Mouse (Mus musculus) hindbrain, embryonic 14.5 days (tissue): Measurements from ENCODE around the gene Eomes. TPM values are rescaled to one million over a fixed set of nuclear protein-coding genes. Genes with fewer than 3 reads are reported as not detected.

ENCODE experiments used
- ATAC-seq: fragments of 200-750 bp; cut with Nextera tagmentation; 2 replicates; pipeline ENCODE4 v1.8.0; 2017; ENCODE audit warnings: moderate number of reproducible peaks, mild to moderate bottlenecking, moderate TSS enrichment, moderate library complexity; ENCODE audit not compliant: low FRiP score
- DNase-seq: peaks from one replicate; pipeline ENCODE4 v3.0.0-alpha.2; 2015; ENCODE audit warnings: low spot score
- H3K27ac ChIP-seq: fragments of 300-500 bp; sonication (generic); 2 replicates; pipeline ENCODE4 v1.5.1; 2014; ENCODE audit warnings: mild to moderate bottlenecking, moderate library complexity
- H3K27me3 ChIP-seq: fragments of 300-500 bp; sonication (generic); 2 replicates; pipeline ENCODE4 v1.6.1; 2014; ENCODE audit warnings: mild to moderate bottlenecking, low read length, mixed read lengths; ENCODE audit not compliant: control insufficient read depth, insufficient read depth
- H3K36me3 ChIP-seq: fragments of 300-500 bp; sonication (generic); replicated peaks from 2 replicates; pipeline ENCODE4 v1.6.1; 2014; ENCODE audit not compliant: control insufficient read depth, insufficient read depth
- H3K4me1 ChIP-seq: fragments of 300-500 bp; sonication (generic); replicated peaks from 2 replicates; pipeline ENCODE4 v1.6.1; 2014; ENCODE audit warnings: antibody characterized with exemption, low read length, mixed read lengths; ENCODE audit not compliant: control insufficient read depth, insufficient read depth
- H3K4me2 ChIP-seq: fragments of 300-500 bp; sonication (generic); replicated peaks from 2 replicates; pipeline ENCODE4 v1.6.1; 2014; ENCODE audit warnings: mild to moderate bottlenecking, moderate library complexity
- H3K4me3 ChIP-seq: fragments of 300-500 bp; sonication (generic); replicated peaks from 2 replicates; pipeline ENCODE4 v1.5.1; 2014; ENCODE audit warnings: mild to moderate bottlenecking, low read length
- H3K9ac ChIP-seq: fragments of 300-500 bp; sonication (generic); 2 replicates; pipeline ENCODE4 v1.6.1; 2014
- H3K9me3 ChIP-seq: fragments of 300-500 bp; sonication (generic); 2 replicates; pipeline ENCODE4 v1.6.1; 2016; ENCODE audit warnings: low read length; ENCODE audit not compliant: control insufficient read depth
- WGBS: fragments of 180-500 bp; shearing (Covaris S2); extraction: QIAGEN DNeasy Blood & Tissue Kit; methylation state at CpG from one replicate; pipeline ENCODE4 v1.1.7; 2014; 5-methylcytosine and 5-hydroxymethylcytosine counted together
- polyA plus RNA-seq: library from polyadenylated mRNA; unstranded; fragments of >200 nt; fragmentation: Nextera tagmentation; extraction: Ambion mirVana; gene quantifications from 2 replicates; pipeline ENCODE4 v1.2.1, GENCODE M21; 2014

Gene Eomes
- polyA plus RNA-seq, 1 experiment from 2014 or later, result 0.66 TPM

DNA sequence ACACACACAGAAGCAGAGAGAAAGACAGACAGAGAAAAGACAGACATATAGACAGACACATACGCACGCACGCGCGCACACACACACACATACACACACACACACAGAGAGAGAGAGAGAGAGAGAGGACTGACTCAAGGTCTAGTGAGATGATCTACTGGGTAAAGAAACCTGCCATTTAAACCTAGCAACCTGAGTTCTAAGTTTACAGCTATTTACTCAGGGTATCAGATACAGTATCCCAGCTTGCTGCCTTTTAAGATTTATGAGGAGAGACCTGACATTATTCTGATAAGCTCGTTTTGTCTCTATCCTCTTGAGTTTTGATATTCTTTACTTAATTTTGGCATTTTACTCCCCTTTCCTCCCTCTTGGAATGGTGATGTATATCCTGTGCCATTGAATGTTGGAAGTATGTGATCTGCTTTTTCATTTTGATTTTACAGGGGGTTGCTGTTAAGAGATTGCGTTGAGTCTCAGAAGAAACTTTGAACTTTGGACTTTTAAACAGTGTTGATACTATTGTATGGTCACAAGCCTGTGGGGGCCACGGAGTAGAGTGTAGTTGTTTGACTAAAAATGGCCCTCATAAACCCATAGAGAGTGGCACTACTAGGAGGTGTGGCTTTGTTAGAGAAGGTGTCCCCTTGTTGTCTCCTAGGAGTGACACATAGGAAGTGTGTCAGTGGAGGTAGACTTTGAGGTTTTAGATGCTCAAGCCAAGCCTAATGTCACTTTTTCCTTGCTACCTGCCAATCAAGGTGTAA is 15.1 kb downstream of the Eomes start:
- H3K27me3 ChIP-seq, result peaks cover 29% of the 10 kb centered on the region
- peaks cover 5% of the 10 kb centered on the region; the same call in 1 of the 2 replicates for H3K4me1 ChIP-seq
- no peak overlapping the region for H3K4me3 ChIP-seq
- no peak overlapping the region for H3K9ac ChIP-seq
- DNase-seq (no peak), ATAC-seq (no peak)
- H3K36me3 ChIP-seq, result no peaks in the 10 kb centered on the region
- no peak overlapping the region for H3K27ac ChIP-seq
- WGBS, result 94% methylated on average over 8 of the region's 8 CpGs
- no peak overlapping the region for H3K4me2 ChIP-seq
- no peaks in the 10 kb centered on the region for H3K9me3 ChIP-seq

DNA sequence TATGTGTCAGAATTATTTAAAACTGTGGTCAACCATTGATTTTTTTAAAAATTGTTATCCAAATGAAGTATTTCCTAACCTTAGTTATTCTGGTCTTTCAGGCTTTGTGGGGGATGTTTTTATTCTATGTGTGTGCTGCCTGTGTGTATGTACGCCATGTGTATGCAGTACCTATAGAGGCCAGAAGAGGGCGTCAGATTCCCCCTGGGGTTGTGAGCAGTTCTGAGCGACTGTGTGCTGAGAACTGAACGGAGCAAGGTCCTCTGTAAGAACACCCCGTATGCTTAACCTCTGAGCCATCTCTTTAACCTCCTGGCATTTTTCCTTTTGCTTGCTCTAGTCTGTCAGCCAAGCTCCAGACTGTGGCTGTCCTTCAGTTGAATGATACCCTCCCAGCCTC is 16.1 kb downstream of the Eomes start:
- Histone ChIP-seq H3K4me3 (no peak overlapping the region), H3K4me1 (0 out of 2 replicates have a peak, but pooled peaks cover 3% of the 10 kb centered on the region), H3K9me3 (no peaks in the 10 kb centered on the region), H3K27me3 (peaks cover 19% of the 10 kb centered on the region), H3K27ac (no peak overlapping the region), H3K36me3 (no peaks in the 10 kb centered on the region), H3K9ac (no peak overlapping the region), H3K4me2 (no peak overlapping the region)
- 91% methylated on average over 5 of the region's 5 CpGs for WGBS
- DNase-seq, result no peak
- ATAC-seq, result no peak

DNA sequence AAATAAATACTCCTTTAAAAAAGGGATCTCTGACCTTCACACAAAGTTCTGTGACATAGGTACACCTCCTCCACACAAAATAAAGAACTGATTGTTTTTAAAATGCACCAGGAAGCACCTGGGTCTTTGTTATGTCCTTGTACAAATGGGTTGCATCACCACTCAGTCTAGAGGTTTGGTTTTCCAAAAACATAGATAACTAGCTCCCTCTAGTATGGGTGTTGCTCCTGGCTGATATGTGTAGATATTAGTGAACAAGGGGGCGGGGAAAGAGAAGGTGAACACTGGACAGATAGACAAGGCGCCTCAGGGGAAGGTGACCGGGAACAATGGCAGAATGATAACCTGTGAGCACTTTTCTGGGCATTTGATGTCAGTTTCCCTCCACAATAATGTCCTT is 17.9 kb downstream of the Eomes start:
- Histone ChIP-seq H3K9ac (no peak overlapping the region), H3K36me3 (no peaks in the 10 kb centered on the region), H3K27me3 (0 out of 2 replicates have a peak, but pooled peaks cover 7% of the 10 kb centered on the region), H3K27ac (no peak overlapping the region), H3K4me1 (no peaks in the 10 kb centered on the region), H3K4me2 (no peak overlapping the region), H3K9me3 (no peaks in the 10 kb centered on the region), H3K4me3 (no peak overlapping the region)
- ATAC-seq (no peak), DNase-seq (no peak)
- WGBS, result 89% methylated on average over 3 of the region's 3 CpGs

DNA sequence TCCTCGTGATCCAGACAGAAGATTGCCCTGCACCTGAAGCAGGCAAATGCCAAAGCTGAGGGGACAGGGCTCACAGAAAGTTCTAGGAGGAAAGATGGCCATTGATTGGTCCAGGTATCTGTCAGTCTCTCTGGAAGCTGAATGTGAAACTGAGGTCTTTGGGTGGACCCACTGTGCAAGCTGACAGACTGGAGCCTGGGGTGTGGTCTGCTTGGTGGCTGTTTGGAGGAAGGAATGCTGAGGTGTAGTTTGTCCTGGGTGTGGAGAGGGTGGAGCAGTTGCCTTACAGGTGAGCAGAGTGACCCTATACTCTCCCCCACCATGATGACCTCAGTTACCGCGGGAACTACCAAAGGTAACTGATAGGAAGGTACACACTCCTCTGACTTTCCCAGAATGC is 18.9 kb downstream of the Eomes start:
- no peaks in the 10 kb centered on the region for H3K4me1 ChIP-seq
- H3K27me3 ChIP-seq, result 0 out of 2 replicates have a peak, but pooled peaks cover 2% of the 10 kb centered on the region
- no peak overlapping the region for H3K4me3 ChIP-seq
- H3K9ac ChIP-seq, result no peak overlapping the region
- no peaks in the 10 kb centered on the region for H3K9me3 ChIP-seq
- no peak for DNase-seq
- WGBS, result 91% methylated on average over 3 of the region's 3 CpGs
- H3K27ac ChIP-seq, result no peak overlapping the region
- ATAC-seq, result no peak
- H3K36me3 ChIP-seq, result no peaks in the 10 kb centered on the region
- H3K4me2 ChIP-seq, result no peak overlapping the region

DNA sequence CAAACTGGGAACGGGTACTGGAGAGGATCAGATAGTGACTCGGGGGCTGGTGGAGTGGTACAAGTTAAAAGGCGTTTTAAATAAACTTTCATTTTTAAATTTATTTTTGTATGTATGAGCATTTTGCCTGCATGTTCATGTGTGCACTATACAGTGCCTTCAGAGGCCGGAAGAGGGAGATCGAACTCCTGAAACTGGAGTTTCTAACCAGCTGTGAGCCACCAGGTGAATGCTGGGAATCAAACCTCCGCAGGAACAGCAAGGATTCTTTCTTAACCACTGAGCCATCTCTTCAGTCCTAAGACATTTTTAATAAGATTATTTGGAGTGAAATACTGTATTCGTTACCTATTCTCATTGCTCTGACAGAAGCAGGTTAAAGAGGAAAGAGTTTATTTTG is 20.0 kb downstream of the Eomes start:
- Histone ChIP-seq H3K27me3 (no peaks in the 10 kb centered on the region), H3K9me3 (no peaks in the 10 kb centered on the region), H3K4me2 (no peak overlapping the region), H3K4me3 (no peak overlapping the region), H3K4me1 (no peaks in the 10 kb centered on the region), H3K36me3 (no peaks in the 10 kb centered on the region), H3K9ac (no peak overlapping the region), H3K27ac (no peak overlapping the region)
- DNase-seq, result no peak
- no peak for ATAC-seq
- 76% methylated on average over 7 of the region's 7 CpGs for WGBS

DNA sequence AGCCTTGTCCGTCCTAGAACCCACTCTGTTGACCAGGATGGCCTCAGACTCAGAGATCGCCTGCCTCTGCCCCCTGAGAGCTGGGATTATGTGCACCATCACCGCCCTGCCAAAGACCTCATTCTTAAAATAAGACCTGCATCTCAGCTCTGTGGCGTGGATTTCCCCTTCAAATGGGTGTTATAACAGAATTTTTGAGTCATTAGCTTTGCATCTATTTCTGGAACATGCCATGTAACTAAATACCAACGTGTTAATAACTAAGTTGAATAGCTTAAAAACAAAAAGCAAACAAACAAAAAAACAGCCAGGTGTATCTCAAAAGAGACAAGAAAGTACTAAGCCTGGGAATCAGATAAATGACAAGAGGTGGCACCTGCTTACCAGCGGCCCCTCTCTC is 23.0 kb downstream of the Eomes start:
- 83% methylated on average over 6 of the region's 6 CpGs for WGBS
- Histone ChIP-seq H3K27ac (no peak overlapping the region), H3K9me3 (no peaks in the 10 kb centered on the region), H3K27me3 (no peaks in the 10 kb centered on the region), H3K36me3 (no peaks in the 10 kb centered on the region), H3K9ac (no peak overlapping the region), H3K4me2 (no peak overlapping the region), H3K4me3 (no peak overlapping the region), H3K4me1 (peaks cover 4% of the 10 kb centered on the region; the same call in 1 of the 2 replicates)
- ATAC-seq (no peak), DNase-seq (no peak)

DNA sequence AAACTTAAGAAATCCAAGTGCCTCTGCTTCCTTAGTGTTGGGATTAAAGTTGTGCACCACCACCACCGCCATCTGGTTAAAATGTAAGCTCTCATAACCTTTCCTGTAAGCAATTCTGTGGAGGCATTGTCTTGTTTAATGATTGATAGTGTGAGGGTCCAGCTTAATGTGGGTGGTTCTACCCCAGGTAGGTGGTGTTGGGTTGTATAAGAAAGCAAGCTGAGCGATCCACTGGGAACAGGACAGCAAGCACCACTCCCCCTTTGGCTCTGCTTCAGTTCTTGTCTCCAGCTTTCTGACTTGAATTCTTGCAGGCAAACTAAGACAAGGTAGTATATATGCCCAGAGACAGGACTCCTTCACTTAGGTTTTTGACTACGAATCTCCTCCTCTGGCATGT is 26.6 kb downstream of the Eomes start:
- H3K36me3 ChIP-seq, result no peaks in the 10 kb centered on the region
- H3K27ac ChIP-seq, result no peak overlapping the region
- H3K4me1 ChIP-seq, result peaks cover 28% of the 10 kb centered on the region
- DNase-seq, result no peak
- no peaks in the 10 kb centered on the region for H3K9me3 ChIP-seq
- no peak overlapping the region for H3K4me3 ChIP-seq
- H3K27me3 ChIP-seq, result no peaks in the 10 kb centered on the region
- 83% methylated on average over 3 of the region's 3 CpGs for WGBS
- ATAC-seq, result no peak
- no peak overlapping the region for H3K9ac ChIP-seq
- H3K4me2 ChIP-seq, result no peak overlapping the region

DNA sequence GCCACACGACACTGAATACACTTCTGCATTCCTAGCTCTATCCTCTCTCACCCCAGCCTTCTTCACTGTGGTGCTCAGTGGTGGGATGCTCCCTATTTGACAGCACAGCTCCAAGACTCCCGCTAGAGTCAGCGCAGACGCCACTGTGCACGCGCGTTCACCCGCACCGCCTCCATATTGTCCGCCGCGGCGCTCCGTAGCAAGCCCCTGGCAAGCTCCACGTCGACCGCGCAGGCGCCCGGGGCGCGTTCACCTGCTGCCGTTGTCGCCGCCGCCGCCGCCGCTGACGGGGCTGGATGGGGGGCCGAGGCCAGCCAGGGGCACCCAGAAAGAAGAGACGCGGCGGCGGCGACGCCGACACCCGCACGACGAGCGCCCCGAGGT is 28.0 kb downstream of the Eomes start, which contains the start of gene Golga4:
Gene Golga4 (plus strand): TSS at position 248 of the 384 bp plus-strand sequence.
- Histone ChIP-seq H3K4me1 (peaks cover 32% of the 10 kb centered on the region), H3K4me2 (peak within 1 kb of the TSS; percentile 99), H3K27ac (peak within 1 kb of the TSS; percentile 77), H3K9ac (peak within 1 kb of the TSS; percentile 92), H3K36me3 (0 out of 2 replicates have a peak, but pooled peaks cover 4% of the 10 kb centered on the region), H3K9me3 (no peaks in the 10 kb centered on the region), H3K4me3 (peak within 1 kb of the TSS; percentile 92), H3K27me3 (no peaks in the 10 kb centered on the region)
- DNase-seq (peak; percentile 92), ATAC-seq (peak; percentile 94)
- WGBS, result under 1% methylated on average over 43 of the region's 43 CpGs

DNA sequence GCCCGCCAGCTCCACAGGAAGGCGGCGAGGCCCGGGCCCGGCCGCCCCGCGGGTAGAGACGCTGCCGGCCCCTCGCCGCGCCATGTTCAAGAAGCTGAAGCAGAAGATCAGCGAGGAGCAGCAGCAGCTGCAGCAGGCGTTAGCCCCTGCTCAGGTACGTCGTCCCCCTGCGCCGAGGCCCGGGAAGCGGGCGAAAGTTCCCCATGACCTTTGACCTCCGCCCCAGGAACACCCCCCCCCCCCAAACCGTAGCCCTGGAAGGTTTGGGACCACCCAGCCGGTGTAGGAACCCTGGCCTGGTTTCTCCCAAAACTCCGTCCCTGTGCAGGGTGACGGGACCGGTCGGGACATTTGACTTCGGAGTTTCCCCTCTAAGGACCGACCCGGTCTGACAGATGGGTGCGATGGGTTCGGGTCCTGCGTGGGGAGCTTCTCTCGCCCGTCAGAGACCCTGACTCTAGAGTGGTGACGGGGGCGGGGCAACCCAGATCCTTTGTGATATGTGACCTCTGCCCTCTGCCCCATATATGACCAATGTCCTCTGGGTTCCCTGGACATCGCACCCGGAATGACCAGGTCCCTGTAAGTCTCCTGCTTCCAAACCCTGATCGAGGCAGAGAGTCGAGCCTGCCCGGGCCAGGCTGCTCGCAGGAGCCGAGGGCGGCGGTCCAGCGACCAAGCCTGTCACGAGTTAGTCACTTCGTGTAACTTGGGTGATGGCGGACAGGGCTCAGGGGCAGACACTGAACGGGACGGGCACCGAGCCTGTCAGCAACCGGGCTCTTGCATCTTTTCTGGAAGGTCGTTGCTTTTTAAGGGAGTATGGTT is 28.6 kb downstream of the Eomes start:
- WGBS, result under 1% methylated on average over 56 of the region's 57 CpGs
- Histone ChIP-seq H3K27ac (peak overlapping the region; percentile 77), H3K27me3 (no peaks in the 10 kb centered on the region), H3K4me3 (peak overlapping the region; percentile 92), H3K9me3 (no peaks in the 10 kb centered on the region), H3K9ac (peak overlapping the region; percentile 92), H3K4me1 (peaks cover 32% of the 10 kb centered on the region), H3K36me3 (0 out of 2 replicates have a peak, but pooled peaks cover 4% of the 10 kb centered on the region), H3K4me2 (peak overlapping the region; percentile 99)
- DNase-seq (no peak), ATAC-seq (peak; percentile 74)
